Mouse (Mus musculus) neural tube, embryonic 11.5 days (tissue): ENCODE data around the gene Lin9. TPM values are rescaled to one million over a fixed set of nuclear protein-coding genes. Genes with fewer than 3 reads are reported as not detected.

ENCODE experiments used
- polyA plus RNA-seq: library from polyadenylated mRNA; unstranded; fragments of >200 nt; fragmentation: Nextera tagmentation; extraction: Ambion mirVana; gene quantifications from 2 replicates; pipeline ENCODE4 v1.2.1, GENCODE M21; 2014

The Lin9 gene
- polyA plus RNA-seq, 1 experiment from 2014 or later, result 22.2 TPM

Other genes with a start within 250 kb of the Lin9 start
- gene Stum, start 157.6 kb upstream of the Lin9 start, polyA plus RNA-seq, result 1.1 and 2.5 TPM in 2 replicates
- 208 and 223 TPM in 2 replicates for gene Parp1, start 72.2 kb upstream of the Lin9 start, polyA plus RNA-seq
- gene Mixl1, start 55.9 kb downstream of the Lin9 start, polyA plus RNA-seq, result 0.09 and 0.27 TPM in 2 replicates
- gene Acbd3, start 84.9 kb downstream of the Lin9 start, polyA plus RNA-seq, result 23.1 and 24.6 TPM in 2 replicates
- 3,301 and 3,463 TPM in 2 replicates for gene H3f3a, start 172.8 kb downstream of the Lin9 start, polyA plus RNA-seq
- gene Sde2, start 210.0 kb downstream of the Lin9 start, polyA plus RNA-seq, result 34.7 and 37.8 TPM in 2 replicates